Mouse (Mus musculus): ENCODE results near the gene Gpr68. TPM values are rescaled to one million over a fixed set of nuclear protein-coding genes. Genes with fewer than 3 reads are reported as not detected.

Gene Gpr68
- polyA plus RNA-seq, 1 experiment, result 0.13 TPM

- Histone ChIP-seq H3K79me2 (ENCODE audit: control insufficient read depth, insufficient read depth) (no peaks in the 10 kb centered on the region), H3K4me3 (ENCODE audit: insufficient read depth, poor library complexity, severe bottlenecking) (no peak overlapping the region), H3K27me3 (ENCODE audit: control insufficient read depth, insufficient read depth, insufficient read length) (no peaks in the 10 kb centered on the region), H3K79me3 (ENCODE audit: low read depth) (no peaks in the 10 kb centered on the region), H3K36me3 (ENCODE audit: control insufficient read depth, insufficient read depth) (peaks cover 63% of the 10 kb centered on the region), H3ac (ENCODE audit: control insufficient read depth, insufficient read length, low read depth) (no peak overlapping the region)
- TF ChIP-seq MYOD1 (IDR thresholded peaks at IDR 0.05; ENCODE audit: control insufficient read depth, insufficient read length, low read depth) (no peak), CTCF (IDR thresholded peaks at IDR 0.05; ENCODE audit: control insufficient read depth, insufficient read depth, insufficient read length) (no peak), FOSL1 (IDR thresholded peaks at IDR 0.05; ENCODE audit: insufficient read depth, low read length, poor library complexity, severe bottlenecking) (no peak)
Observed at GRCm38 (mm10) chr12:100846566-100846965, 61.4 kb downstream of the Gpr68 start.

GRCm38 (mm10) chr12:100845829-100846228 lies 62.2 kb downstream of the Gpr68 start:
- peaks cover 59% of the 10 kb centered on the region for H3K36me3 ChIP-seq (ENCODE audit: control insufficient read depth, insufficient read depth)
- H3K79me3 ChIP-seq (ENCODE audit: low read depth), result no peaks in the 10 kb centered on the region
- H3K4me3 ChIP-seq (ENCODE audit: insufficient read depth, poor library complexity, severe bottlenecking), result no peak overlapping the region
- no peaks in the 10 kb centered on the region for H3K79me2 ChIP-seq (ENCODE audit: control insufficient read depth, insufficient read depth)
- H3K27me3 ChIP-seq (ENCODE audit: control insufficient read depth, insufficient read depth, insufficient read length), result no peaks in the 10 kb centered on the region
- no peak for TF ChIP-seq CEBPB (IDR thresholded peaks at IDR 0.05; ENCODE audit: low read depth)
- no peak for TF ChIP-seq FOSL1 (IDR thresholded peaks at IDR 0.05; ENCODE audit: insufficient read depth, low read length, poor library complexity, severe bottlenecking)
- TF ChIP-seq CTCF (IDR thresholded peaks at IDR 0.05; ENCODE audit: control insufficient read depth, insufficient read depth, insufficient read length), result no peak
- no peak for TF ChIP-seq MAX (IDR thresholded peaks at IDR 0.05)
- no peak for TF ChIP-seq USF1 (IDR thresholded peaks at IDR 0.05; ENCODE audit: low read depth)
- no peak overlapping the region for H3ac ChIP-seq (ENCODE audit: control insufficient read depth, insufficient read length, low read depth)

GRCm38 (mm10) chr12:100844546-100844945 lies 63.5 kb downstream of the Gpr68 start:
- no peak for TF ChIP-seq MYOD1 (IDR thresholded peaks at IDR 0.05; ENCODE audit: control insufficient read depth, insufficient read length, low read depth)
- no peak for TF ChIP-seq MYOG (IDR thresholded peaks at IDR 0.05; ENCODE audit: control insufficient read depth, extremely low read depth, insufficient read length)
- no peak for TF ChIP-seq USF1 (IDR thresholded peaks at IDR 0.05; ENCODE audit: low read depth)
- no peak for TF ChIP-seq CEBPB (IDR thresholded peaks at IDR 0.05; ENCODE audit: low read depth)
- no peak for TF ChIP-seq CTCF (IDR thresholded peaks at IDR 0.05; ENCODE audit: control insufficient read depth, insufficient read depth, insufficient read length)
- no peak for TF ChIP-seq FOSL1 (IDR thresholded peaks at IDR 0.05; ENCODE audit: insufficient read depth, low read length, poor library complexity, severe bottlenecking)
- TF ChIP-seq MAX (IDR thresholded peaks at IDR 0.05), result no peak
- Histone ChIP-seq H3K27me3 (ENCODE audit: control insufficient read depth, insufficient read depth, insufficient read length) (no peaks in the 10 kb centered on the region), H3K79me2 (ENCODE audit: control insufficient read depth, insufficient read depth) (no peaks in the 10 kb centered on the region), H3K36me3 (ENCODE audit: control insufficient read depth, insufficient read depth) (peaks cover 46% of the 10 kb centered on the region), H3K79me3 (ENCODE audit: low read depth) (no peaks in the 10 kb centered on the region), H3ac (ENCODE audit: control insufficient read depth, insufficient read length, low read depth) (no peak overlapping the region), H3K4me3 (ENCODE audit: insufficient read depth, poor library complexity, severe bottlenecking) (no peak overlapping the region)

- H3K27me3 ChIP-seq (ENCODE audit: control insufficient read depth, insufficient read depth, insufficient read length), result no peaks in the 10 kb centered on the region
- H3K79me3 ChIP-seq (ENCODE audit: low read depth), result no peaks in the 10 kb centered on the region
- no peak for TF ChIP-seq MYOG (IDR thresholded peaks at IDR 0.05; ENCODE audit: control insufficient read depth, extremely low read depth, insufficient read length)
- no peak for TF ChIP-seq MYOD1 (IDR thresholded peaks at IDR 0.05; ENCODE audit: control insufficient read depth, insufficient read length, low read depth)
- TF ChIP-seq CTCF (IDR thresholded peaks at IDR 0.05; ENCODE audit: control insufficient read depth, insufficient read depth, insufficient read length), result no peak
- no peak for TF ChIP-seq FOSL1 (IDR thresholded peaks at IDR 0.05; ENCODE audit: insufficient read depth, low read length, poor library complexity, severe bottlenecking)
- no peak for TF ChIP-seq CEBPB (IDR thresholded peaks at IDR 0.05; ENCODE audit: low read depth)
- TF ChIP-seq USF1 (IDR thresholded peaks at IDR 0.05; ENCODE audit: low read depth), result no peak
- TF ChIP-seq MAX (IDR thresholded peaks at IDR 0.05), result no peak
- H3K4me3 ChIP-seq (ENCODE audit: insufficient read depth, poor library complexity, severe bottlenecking), result no peak overlapping the region
- H3K36me3 ChIP-seq (ENCODE audit: control insufficient read depth, insufficient read depth), result peaks cover 41% of the 10 kb centered on the region
- no peak overlapping the region for H3ac ChIP-seq (ENCODE audit: control insufficient read depth, insufficient read length, low read depth)
- no peaks in the 10 kb centered on the region for H3K79me2 ChIP-seq (ENCODE audit: control insufficient read depth, insufficient read depth)
Observed at GRCm38 (mm10) chr12:100843171-100843570, 64.8 kb downstream of the Gpr68 start.

- Histone ChIP-seq H3ac (ENCODE audit: control insufficient read depth, insufficient read length, low read depth) (no peak overlapping the region), H3K79me3 (ENCODE audit: low read depth) (no peaks in the 10 kb centered on the region), H3K4me3 (ENCODE audit: insufficient read depth, poor library complexity, severe bottlenecking) (no peak overlapping the region), H3K79me2 (ENCODE audit: control insufficient read depth, insufficient read depth) (no peaks in the 10 kb centered on the region), H3K27me3 (ENCODE audit: control insufficient read depth, insufficient read depth, insufficient read length) (no peaks in the 10 kb centered on the region), H3K36me3 (ENCODE audit: control insufficient read depth, insufficient read depth) (peaks cover 31% of the 10 kb centered on the region)
- TF ChIP-seq CTCF (IDR thresholded peaks at IDR 0.05; ENCODE audit: control insufficient read depth, insufficient read depth, insufficient read length), result peak; percentile 79
- no peak for TF ChIP-seq USF1 (IDR thresholded peaks at IDR 0.05; ENCODE audit: low read depth)
Observed at GRCm38 (mm10) chr12:100841211-100841792, 66.7 kb downstream of the Gpr68 start.

- H3K79me2 ChIP-seq (ENCODE audit: control insufficient read depth, insufficient read depth), result no peaks in the 10 kb centered on the region
- no peaks in the 10 kb centered on the region for H3K27me3 ChIP-seq (ENCODE audit: control insufficient read depth, insufficient read depth, insufficient read length)
- no peak for TF ChIP-seq CTCF (IDR thresholded peaks at IDR 0.05; ENCODE audit: control insufficient read depth, insufficient read depth, insufficient read length)
- no peak for TF ChIP-seq MYOD1 (IDR thresholded peaks at IDR 0.05; ENCODE audit: control insufficient read depth, insufficient read length, low read depth)
- no peak for TF ChIP-seq MYOG (IDR thresholded peaks at IDR 0.05; ENCODE audit: control insufficient read depth, extremely low read depth, insufficient read length)
- no peak for TF ChIP-seq CEBPB (IDR thresholded peaks at IDR 0.05; ENCODE audit: low read depth)
- TF ChIP-seq FOSL1 (IDR thresholded peaks at IDR 0.05; ENCODE audit: insufficient read depth, low read length, poor library complexity, severe bottlenecking), result no peak
- TF ChIP-seq MAX (IDR thresholded peaks at IDR 0.05), result no peak
- TF ChIP-seq USF1 (IDR thresholded peaks at IDR 0.05; ENCODE audit: low read depth), result no peak
- peaks cover 22% of the 10 kb centered on the region for H3K36me3 ChIP-seq (ENCODE audit: control insufficient read depth, insufficient read depth)
- no peak overlapping the region for H3K4me3 ChIP-seq (ENCODE audit: insufficient read depth, poor library complexity, severe bottlenecking)
- no peak overlapping the region for H3ac ChIP-seq (ENCODE audit: control insufficient read depth, insufficient read length, low read depth)
- no peaks in the 10 kb centered on the region for H3K79me3 ChIP-seq (ENCODE audit: low read depth)
Observed at GRCm38 (mm10) chr12:100839926-100840325, 68.1 kb downstream of the Gpr68 start.
